Mouse (Mus musculus) cerebellum, adult 8-10 months (tissue): ENCODE data around the gene Smad6.

Experiments used
- DNase-seq: peaks from one replicate; pipeline ENCODE4 v3.0.0; 2022

Smad6 gene

DNA sequence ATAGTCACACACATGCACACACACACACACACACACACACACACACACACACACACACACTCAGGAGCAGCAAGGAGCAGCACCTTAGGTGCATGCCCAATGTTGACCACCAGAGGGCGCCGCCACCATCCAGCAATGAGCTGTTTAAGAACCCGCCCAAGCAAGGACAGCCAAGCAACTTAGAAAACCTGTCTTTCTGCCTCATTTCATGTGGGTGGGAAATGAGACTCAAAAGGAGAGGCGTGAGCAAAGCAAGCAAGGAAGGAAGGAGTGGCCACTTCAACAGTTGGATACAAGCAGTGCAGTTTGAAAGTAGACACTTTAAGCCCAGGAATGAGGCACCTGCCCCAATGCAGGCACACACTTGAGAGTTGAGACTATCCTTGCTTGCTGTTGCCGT is 112.2 kb downstream of the Smad6 start:
- peak; percentile 40 for DNase-seq

DNA sequence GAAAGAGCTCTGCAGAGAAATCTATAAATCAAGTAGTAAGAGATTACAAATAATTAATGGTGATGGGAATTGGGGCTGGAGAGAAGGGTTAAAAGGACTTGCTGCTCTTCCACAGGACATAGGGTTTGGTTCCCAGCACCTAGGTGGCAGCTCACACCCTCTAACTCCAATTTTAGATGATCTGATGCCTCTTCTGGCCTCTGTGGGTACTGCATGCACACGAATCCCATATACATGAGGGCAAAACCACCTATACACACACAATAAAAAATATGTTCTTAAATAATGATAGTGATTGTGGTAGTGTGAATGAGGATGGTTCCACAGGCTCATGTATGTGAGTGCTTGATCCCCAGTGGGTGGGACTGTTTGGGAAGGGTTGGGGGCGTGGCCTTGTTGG is 117.3 kb downstream of the Smad6 start:
- no peak for DNase-seq
